Mouse (Mus musculus): ENCODE measurements around the gene Tmem229a. TPM values are rescaled to one million over a fixed set of nuclear protein-coding genes. Genes with fewer than 3 reads are reported as not detected.

The Tmem229a gene
- total RNA-seq, 2 experiments from 2014 or later: 0.11 to 0.24 TPM

Other genes starting within 250 kb of the Tmem229a start
- not detected for gene Hyal6, start 223.1 kb downstream of the Tmem229a start, total RNA-seq (2021)
- not detected for gene Hyal4, start 208.0 kb downstream of the Tmem229a start, total RNA-seq (2021)
- gene Spam1, start 165.1 kb downstream of the Tmem229a start, total RNA-seq (2021): not detected
- gene Hyal5, start 98.3 kb downstream of the Tmem229a start, total RNA-seq (2021): not detected

All from gastrocnemius, adult 18-20 months (tissue).